Mouse (Mus musculus) heart, adult 2 months (tissue): ENCODE measurements around the gene Tbc1d13. TPM values are rescaled to one million over a fixed set of nuclear protein-coding genes. Genes with fewer than 3 reads are reported as not detected.

ENCODE experiments used
- DNase-seq, 2 experiments: peaks; one replicate each; pipeline ENCODE4 v3.0.0; 2021
- H3K27ac ChIP-seq: fragments of 200-600 bp; 2 replicates; pipeline ENCODE4 v1.8.1; 2022
- H3K27me3 ChIP-seq: fragments of 200-500 bp; 2 replicates; pipeline ENCODE4 v1.6.1; 2012; ENCODE audit warnings: mild to moderate bottlenecking, low read length, inconsistent platforms, mixed read lengths; ENCODE audit not compliant: control insufficient read depth, insufficient read depth
- H3K36me3 ChIP-seq: fragments of 200-500 bp; 2 replicates; pipeline ENCODE4 v1.6.1; 2012; ENCODE audit warnings: low read length, inconsistent platforms; ENCODE audit not compliant: control insufficient read depth, insufficient read depth
- H3K4me1 ChIP-seq: fragments of 200-500 bp; 2 replicates; pipeline ENCODE4 v1.6.1; 2011; ENCODE audit warnings: low read length; ENCODE audit not compliant: control insufficient read depth, insufficient read depth
- H3K4me3 ChIP-seq: fragments of 200-600 bp; 2 replicates; pipeline ENCODE4 v1.8.1; 2022
- H3K79me2 ChIP-seq: fragments of 200-500 bp; replicated peaks from 2 replicates; pipeline ENCODE4 v1.6.1; 2012; ENCODE audit warnings: mild to moderate bottlenecking, inconsistent platforms, low read length, moderate library complexity, mixed read lengths; ENCODE audit not compliant: control insufficient read depth, insufficient read depth
- H3K9ac ChIP-seq: fragments of 200-500 bp; 2 replicates; pipeline ENCODE4 v1.6.1; 2012; ENCODE audit warnings: low read depth, mild to moderate bottlenecking, control low read depth, inconsistent platforms, low read length, mixed read lengths
- CTCF ChIP-seq: fragments of 200-600 bp; IDR thresholded peaks from 2 replicates; pipeline ENCODE4 v1.8.1; 2022; ENCODE audit warnings: antibody characterized with exemption, mild to moderate bottlenecking, moderate library complexity
- EP300 ChIP-seq: fragments of 200-500 bp; IDR thresholded peaks from 2 replicates; pipeline ENCODE4 v1.6.1; 2011; ENCODE audit warnings: low read depth, low read length, control low read depth; ENCODE audit not compliant: insufficient read depth
- POLR2A ChIP-seq: fragments of 200-500 bp; IDR thresholded peaks from 2 replicates; pipeline ENCODE4 v1.6.1; 2011; ENCODE audit warnings: mild to moderate bottlenecking, low read depth, low read length, control low read depth; ENCODE audit not compliant: insufficient read depth
- WGBS: fragments of 180-500 bp; shearing (Covaris S2); methylation state at CpG from one replicate; pipeline ENCODE4 v1.1.7; 2018; 5-methylcytosine and 5-hydroxymethylcytosine counted together
- intact Hi-C: fragments of 180-260 bp; cut with DNase I; formaldehyde crosslinking; loops from one replicate; pipeline ENCODE4 v1.15.1; 2025
- polyA plus RNA-seq: library from polyadenylated mRNA; depleted of rRNA; stranded (reverse); fragments of >200 nt; gene quantifications from 2 replicates; pipeline ENCODE4 v1.2.3, GENCODE M21; 2012
- total RNA-seq, 2 experiments: library from RNA; stranded (reverse); gene quantifications; 2 replicates each; pipeline ENCODE4 v1.2.3; 2021

The Tbc1d13 gene
- total and polyA plus RNA-seq, 3 experiments = 17.2 to 25.4 (median 17.4) TPM

- TF ChIP-seq POLR2A (no peak), EP300 (no peak), CTCF (no peak)
- Histone ChIP-seq H3K4me1 (no peaks in the 10 kb centered on the region), H3K79me2 (no peaks in the 10 kb centered on the region), H3K9ac (no peak overlapping the region), H3K27me3 (no peaks in the 10 kb centered on the region), H3K27ac (no peak overlapping the region), H3K36me3 (no peaks in the 10 kb centered on the region), H3K4me3 (no peak overlapping the region)
- 87% methylated on average over 4 of the region's 4 CpGs for WGBS
- intact Hi-C loops = loop anchor here (10.0 kb wide), 1 partner anchor 47 kb away; no protein-coding TSS in a partner anchor
- DNase-seq = no peak
Observed at GRCm38 (mm10) chr2:30108260-30108659, 25.3 kb upstream of the Tbc1d13 start.

GRCm38 (mm10) chr2:30111500-30111899 lies 22.0 kb upstream of the Tbc1d13 start:
- Histone ChIP-seq H3K27ac (no peak overlapping the region), H3K27me3 (no peaks in the 10 kb centered on the region), H3K4me3 (no peak overlapping the region), H3K9ac (no peak overlapping the region), H3K79me2 (no peaks in the 10 kb centered on the region), H3K4me1 (no peaks in the 10 kb centered on the region), H3K36me3 (no peaks in the 10 kb centered on the region)
- DNase-seq = no peak
- no peak for TF ChIP-seq POLR2A
- WGBS = 92% methylated on average over 2 of the region's 2 CpGs
- intact Hi-C loops = no loop called here

GRCm38 (mm10) chr2:30112564-30112963 lies 21.0 kb upstream of the Tbc1d13 start:
- H3K4me3 ChIP-seq = no peak overlapping the region
- DNase-seq = no peak
- H3K27ac ChIP-seq = no peak overlapping the region
- no peak for TF ChIP-seq POLR2A
- no peak for TF ChIP-seq EP300
- TF ChIP-seq CTCF = no peak
- H3K36me3 ChIP-seq = no peaks in the 10 kb centered on the region
- no peaks in the 10 kb centered on the region for H3K27me3 ChIP-seq
- no peak overlapping the region for H3K9ac ChIP-seq
- no peaks in the 10 kb centered on the region for H3K4me1 ChIP-seq
- no peaks in the 10 kb centered on the region for H3K79me2 ChIP-seq
- intact Hi-C loops = no loop called here
- 85% methylated on average over 5 of the region's 5 CpGs for WGBS

GRCm38 (mm10) chr2:30119641-30120051 lies 13.9 kb upstream of the Tbc1d13 start:
- intact Hi-C loops = no loop called here
- Histone ChIP-seq H3K4me3 (no peak overlapping the region), H3K4me1 (peaks cover 3% of the 10 kb centered on the region), H3K36me3 (no peaks in the 10 kb centered on the region), H3K79me2 (no peaks in the 10 kb centered on the region), H3K27me3 (no peaks in the 10 kb centered on the region), H3K9ac (no peak overlapping the region), H3K27ac (no peak overlapping the region)
- TF ChIP-seq CTCF (no peak), EP300 (no peak), POLR2A (no peak)
- DNase-seq = no peak
- WGBS = 57% methylated on average over 6 of the region's 6 CpGs

GRCm38 (mm10) chr2:30120269-30120668 lies 13.3 kb upstream of the Tbc1d13 start:
- no peak for TF ChIP-seq CTCF
- no peak for TF ChIP-seq POLR2A
- TF ChIP-seq EP300 = no peak
- Histone ChIP-seq H3K27me3 (no peaks in the 10 kb centered on the region), H3K9ac (no peak overlapping the region), H3K79me2 (no peaks in the 10 kb centered on the region), H3K4me1 (peaks cover 4% of the 10 kb centered on the region), H3K4me3 (no peak overlapping the region), H3K36me3 (no peaks in the 10 kb centered on the region), H3K27ac (no peak overlapping the region)
- intact Hi-C loops = no loop called here
- WGBS = 58% methylated on average over 4 of the region's 4 CpGs
- DNase-seq = no peak

GRCm38 (mm10) chr2:30122766-30123165 lies 10.8 kb upstream of the Tbc1d13 start:
- intact Hi-C loops = no loop called here
- 81% methylated on average over 5 of the region's 5 CpGs for WGBS
- peaks cover 4% of the 10 kb centered on the region for H3K4me1 ChIP-seq
- no peak overlapping the region for H3K4me3 ChIP-seq
- no peak overlapping the region for H3K9ac ChIP-seq
- TF ChIP-seq CTCF = no peak
- no peak for TF ChIP-seq EP300
- no peak for TF ChIP-seq POLR2A
- H3K27me3 ChIP-seq = no peaks in the 10 kb centered on the region
- H3K79me2 ChIP-seq = no peaks in the 10 kb centered on the region
- no peaks in the 10 kb centered on the region for H3K36me3 ChIP-seq
- no peak overlapping the region for H3K27ac ChIP-seq
- no peak for DNase-seq

GRCm38 (mm10) chr2:30123729-30124471 lies 9.6 kb upstream of the Tbc1d13 start:
- H3K27me3 ChIP-seq = no peaks in the 10 kb centered on the region
- no peak for DNase-seq
- peaks cover 4% of the 10 kb centered on the region for H3K4me1 ChIP-seq
- under 1% methylated on average over 44 of the region's 44 CpGs for WGBS
- H3K79me2 ChIP-seq = no peaks in the 10 kb centered on the region
- peak overlapping the region; percentile 90 for H3K9ac ChIP-seq
- TF ChIP-seq POLR2A = no peak
- no peak for TF ChIP-seq EP300
- TF ChIP-seq CTCF = no peak
- intact Hi-C loops = no loop called here
- peak overlapping the region; percentile 80 for H3K4me3 ChIP-seq
- H3K27ac ChIP-seq = peak overlapping the region; percentile 95
- no peaks in the 10 kb centered on the region for H3K36me3 ChIP-seq
